Mouse (Mus musculus): ENCODE results near the gene Nubp2. TPM values are rescaled to one million over a fixed set of nuclear protein-coding genes. Genes with fewer than 3 reads are reported as not detected.

Gene Nubp2
- total and polyA plus RNA-seq, 3 experiments = 70.9 to 124 (median 89.1) TPM

DNA sequence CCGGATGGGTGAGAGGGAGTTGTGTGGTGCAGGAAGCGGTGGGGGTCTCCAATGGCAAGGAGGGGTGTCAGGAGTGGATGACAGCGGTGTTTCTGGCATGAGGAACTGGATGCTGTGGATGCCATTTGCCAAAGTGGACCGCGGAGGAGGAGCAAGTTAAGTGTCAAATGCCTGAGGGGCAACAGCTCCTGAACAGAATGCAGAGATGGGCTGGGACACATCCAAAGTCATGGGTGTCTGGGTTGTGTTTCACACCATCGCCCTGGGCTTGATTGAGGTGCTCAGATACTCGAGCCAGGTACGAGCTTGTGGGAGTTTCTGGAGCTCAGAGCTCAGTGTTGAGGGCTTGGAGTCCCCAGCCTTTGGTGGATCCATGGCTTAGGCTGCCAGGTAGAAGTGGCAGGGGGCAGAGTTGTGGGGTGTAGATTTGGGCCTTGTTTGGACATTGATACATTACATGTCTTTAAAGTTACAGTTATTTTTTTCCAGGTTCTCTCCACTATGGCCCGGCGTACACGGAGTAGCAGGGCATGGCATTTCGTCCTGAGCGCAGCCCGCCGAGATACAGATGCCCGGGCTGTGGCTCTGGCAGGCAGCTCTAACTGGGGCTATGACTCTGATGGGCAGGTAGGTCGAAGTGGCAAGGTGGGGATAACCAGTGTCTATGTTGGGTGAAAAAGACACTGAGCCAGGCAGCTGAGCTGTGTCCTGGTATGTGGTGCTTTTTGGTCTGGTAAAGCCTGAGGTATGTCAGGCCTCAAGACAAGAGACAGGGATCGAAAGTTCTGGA is 1.3 kb upstream of the Nubp2 start:
- H3K4me3 ChIP-seq (replicated peaks in 1 of 3; ENCODE audit: low read depth in 2 of 3, low read length in 2 of 3, poor library complexity in 1 of 3) = peak overlapping the region; percentile 73 to 92 (median 82)
- DNase-seq (ENCODE audit: extremely low read depth) = no peak
- H3K36me3 ChIP-seq (replicated peaks in 1 of 2; ENCODE audit: control insufficient read depth in 1 of 2, insufficient read depth in 1 of 2, low read length in 1 of 2) = peaks cover 54 to 74% of the 10 kb centered on the region in 2 experiments
- H3K27ac ChIP-seq (ENCODE audit: insufficient read depth, low read depth) = no peak overlapping the region
- H3K9ac ChIP-seq (ENCODE audit: insufficient read depth, low read depth) = peak overlapping the region; percentile 70
- H3K4me2 ChIP-seq (ENCODE audit: insufficient read depth, low read depth, poor library complexity, severe bottlenecking) = peak overlapping the region; percentile 85
- H3K9me3 ChIP-seq (replicated peaks; ENCODE audit: low read length) = no peaks in the 10 kb centered on the region
- peaks cover 17% of the 10 kb centered on the region for H3K79me2 ChIP-seq (replicated peaks; ENCODE audit: control insufficient read depth, extremely low read depth, insufficient read depth, poor library complexity, severe bottlenecking)
- H3K27me3 ChIP-seq (replicated peaks) = no peaks in the 10 kb centered on the region
- H3K4me1 ChIP-seq (ENCODE audit: control insufficient read depth in 1 of 2, insufficient read depth in 2 of 2) = peaks cover 14 to 70% of the 10 kb centered on the region in 2 experiments
- dilution Hi-C loops (cut with MboI; ENCODE audit: extremely low pct_ligation_motif_present, extremely low pct_unique_long_range_greater_than_20kb, low sequenced_read_pairs) = no loop called here
- in situ Hi-C loops (cut with MboI; ENCODE audit: low pct_ligation_motif_present, low pct_unique_long_range_greater_than_20kb, low sequenced_read_pairs) = loop anchor here (5.0 kb wide), 2 partner anchors 35 to 145 kb away; partner anchors contain the start of gene Fahd1
- TF ChIP-seq SIN3A (IDR thresholded peaks at IDR 0.05; ENCODE audit: low read length) = no peak
- TF ChIP-seq CTCF (conservative IDR thresholded peaks at IDR 0.05 in 1 of 2, IDR thresholded peaks at IDR 0.05 in 1 of 2; ENCODE audit: low read depth in 2 of 2, low read length in 2 of 2) = no peak
- no peak for TF ChIP-seq HCFC1 (IDR thresholded peaks at IDR 0.05; ENCODE audit: low read depth, low read length)
- TF ChIP-seq NELFE (IDR thresholded peaks at IDR 0.05; ENCODE audit: low read depth, low read length) = no peak
- no peak for TF ChIP-seq MAX (IDR thresholded peaks at IDR 0.05; ENCODE audit: low read length)
- TF ChIP-seq USF1 (IDR thresholded peaks at IDR 0.05; ENCODE audit: low read depth, low read length) = no peak
- TF ChIP-seq ZMIZ1 (IDR thresholded peaks at IDR 0.05; ENCODE audit: low read depth, low read length) = no peak; the same call in 1 of the 2 replicates
- no peak for TF ChIP-seq UBTF (IDR thresholded peaks at IDR 0.05; ENCODE audit: low read depth, low read length)
- no peak for TF ChIP-seq E2F4 (IDR thresholded peaks at IDR 0.05; ENCODE audit: insufficient replicate concordance, low read depth, low read length)
- TF ChIP-seq USF2 (conservative IDR thresholded peaks at IDR 0.05; ENCODE audit: low read depth, low read length) = no peak
- TF ChIP-seq ELF1 (IDR thresholded peaks at IDR 0.05; ENCODE audit: low read depth, low read length) = no peak
- no peak for TF ChIP-seq TCF12 (IDR thresholded peaks at IDR 0.05; ENCODE audit: low read depth, low read length)
- TF ChIP-seq ETS1 (conservative IDR thresholded peaks at IDR 0.05; ENCODE audit: low read depth, low read length) = no peak
- TF ChIP-seq MAZ (IDR thresholded peaks at IDR 0.05; ENCODE audit: low read depth, low read length) = no peak
- no peak for TF ChIP-seq MEF2A (IDR thresholded peaks at IDR 0.05; ENCODE audit: borderline replicate concordance, low read depth, low read length)
- TF ChIP-seq NRF1 (IDR thresholded peaks at IDR 0.05; ENCODE audit: low read depth, low read length) = no peak

- dilution Hi-C loops (cut with MboI; ENCODE audit: extremely low pct_ligation_motif_present, extremely low pct_unique_long_range_greater_than_20kb, low sequenced_read_pairs) = no loop called here
- Histone ChIP-seq H3K4me3 (replicated peaks in 1 of 3; ENCODE audit: low read depth in 2 of 3, low read length in 2 of 3, poor library complexity in 1 of 3) (peak overlapping the region; percentile 73 to 92 (median 82)), H3K9me3 (replicated peaks; ENCODE audit: low read length) (no peaks in the 10 kb centered on the region), H3K4me2 (ENCODE audit: insufficient read depth, low read depth, poor library complexity, severe bottlenecking) (peak overlapping the region; percentile 85), H3K27ac (ENCODE audit: insufficient read depth, low read depth) (no peak overlapping the region), H3K9ac (ENCODE audit: insufficient read depth, low read depth) (peak overlapping the region; percentile 70), H3K79me2 (replicated peaks; ENCODE audit: control insufficient read depth, extremely low read depth, insufficient read depth, poor library complexity, severe bottlenecking) (peaks cover 17% of the 10 kb centered on the region), H3K36me3 (replicated peaks in 1 of 2; ENCODE audit: control insufficient read depth in 1 of 2, insufficient read depth in 1 of 2, low read length in 1 of 2) (peaks cover 55 to 74% of the 10 kb centered on the region in 2 experiments), H3K4me1 (ENCODE audit: control insufficient read depth in 1 of 2, insufficient read depth in 2 of 2) (peaks cover 14 to 69% of the 10 kb centered on the region in 2 experiments), H3K27me3 (replicated peaks) (no peaks in the 10 kb centered on the region)
- in situ Hi-C loops (cut with MboI; ENCODE audit: low pct_ligation_motif_present, low pct_unique_long_range_greater_than_20kb, low sequenced_read_pairs) = loop anchor here (5.0 kb wide), 2 partner anchors 35 to 145 kb away; partner anchors contain the start of gene Fahd1
- DNase-seq (ENCODE audit: extremely low read depth) = no peak
- TF ChIP-seq JUND (conservative IDR thresholded peaks at IDR 0.05; ENCODE audit: low read depth, low read length) (no peak), MXI1 (IDR thresholded peaks at IDR 0.05; ENCODE audit: low read depth, low read length) (no peak), NRF1 (IDR thresholded peaks at IDR 0.05; ENCODE audit: low read depth, low read length) (no peak), POLR2AphosphoS2 (IDR thresholded peaks at IDR 0.05; ENCODE audit: low read depth, low read length) (0 out of 2 replicates have a peak, but pooled peaks have one; percentile 2), HCFC1 (IDR thresholded peaks at IDR 0.05; ENCODE audit: low read depth, low read length) (no peak), E2F4 (IDR thresholded peaks at IDR 0.05; ENCODE audit: insufficient replicate concordance, low read depth, low read length) (no peak)
These were observed 753 bp upstream of the Nubp2 start for GRCm38 (mm10) chr17:24886932-24887271.
